Mouse (Mus musculus) natural killer cell, adult 2 months (primary cell): ENCODE data around the gene Slc35b2.

Experiments
- DNase-seq, 2 experiments: peaks; one replicate each; pipeline ENCODE4 v3.0.0; 2022; ENCODE audit warnings: low spot score in 2 of 2

The Slc35b2 gene

DNA sequence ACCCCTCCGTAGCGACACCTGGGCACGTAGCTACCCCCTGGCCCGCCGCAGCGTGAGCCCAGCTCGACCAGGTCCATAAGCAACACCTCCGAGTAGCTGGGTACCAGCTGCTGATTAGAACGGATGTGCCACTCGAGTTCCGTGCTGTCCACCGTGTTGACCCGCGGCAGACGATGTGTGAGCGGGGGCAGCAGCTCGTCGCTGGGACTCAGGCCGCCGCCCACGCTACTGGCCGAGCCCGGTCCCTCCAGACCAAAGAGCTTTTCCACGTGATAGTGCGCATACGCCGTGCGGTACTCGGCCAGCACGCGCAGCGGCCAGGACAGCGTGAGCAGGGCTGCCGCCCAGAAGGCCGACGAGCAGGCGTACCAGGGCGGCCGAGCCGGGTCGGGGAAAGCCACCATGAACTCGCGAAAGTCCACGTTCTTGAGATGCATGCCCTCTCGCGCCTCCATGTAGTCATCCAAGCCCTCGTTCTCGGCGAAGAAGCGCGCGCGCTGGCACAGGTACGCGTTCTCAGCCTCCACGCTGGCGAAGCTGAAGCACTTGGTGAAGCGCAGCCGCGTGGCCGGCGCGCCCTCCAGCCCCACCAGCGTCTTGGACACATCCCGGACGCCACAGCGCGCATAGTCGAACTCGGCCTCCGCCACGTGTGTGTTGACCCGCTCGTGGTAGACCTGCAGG lies 18.3 kb upstream of the Slc35b2 start:
- peak in 1 of 2 experiments; percentile 35 for DNase-seq

DNA sequence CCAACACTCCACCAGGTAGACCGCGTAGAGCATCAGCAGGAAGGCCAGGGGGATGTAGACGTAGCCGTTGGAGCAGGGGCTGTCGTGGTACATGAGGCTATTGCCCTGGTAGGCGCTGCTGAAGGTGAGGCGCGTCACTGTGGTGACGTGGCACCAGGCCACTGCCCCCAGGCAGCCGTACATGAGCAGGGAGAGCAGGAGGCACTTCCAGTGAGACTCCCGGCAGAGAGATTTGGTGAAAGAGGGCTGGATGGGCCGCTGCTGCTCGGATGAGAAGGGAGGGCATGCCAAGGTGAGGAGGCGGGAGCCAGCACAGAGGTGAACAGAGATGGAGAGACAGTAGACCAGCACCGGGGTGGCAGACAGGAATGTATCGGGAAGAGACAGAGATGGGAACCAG lies 16.7 kb upstream of the Slc35b2 start:
- DNase-seq: no peak

DNA sequence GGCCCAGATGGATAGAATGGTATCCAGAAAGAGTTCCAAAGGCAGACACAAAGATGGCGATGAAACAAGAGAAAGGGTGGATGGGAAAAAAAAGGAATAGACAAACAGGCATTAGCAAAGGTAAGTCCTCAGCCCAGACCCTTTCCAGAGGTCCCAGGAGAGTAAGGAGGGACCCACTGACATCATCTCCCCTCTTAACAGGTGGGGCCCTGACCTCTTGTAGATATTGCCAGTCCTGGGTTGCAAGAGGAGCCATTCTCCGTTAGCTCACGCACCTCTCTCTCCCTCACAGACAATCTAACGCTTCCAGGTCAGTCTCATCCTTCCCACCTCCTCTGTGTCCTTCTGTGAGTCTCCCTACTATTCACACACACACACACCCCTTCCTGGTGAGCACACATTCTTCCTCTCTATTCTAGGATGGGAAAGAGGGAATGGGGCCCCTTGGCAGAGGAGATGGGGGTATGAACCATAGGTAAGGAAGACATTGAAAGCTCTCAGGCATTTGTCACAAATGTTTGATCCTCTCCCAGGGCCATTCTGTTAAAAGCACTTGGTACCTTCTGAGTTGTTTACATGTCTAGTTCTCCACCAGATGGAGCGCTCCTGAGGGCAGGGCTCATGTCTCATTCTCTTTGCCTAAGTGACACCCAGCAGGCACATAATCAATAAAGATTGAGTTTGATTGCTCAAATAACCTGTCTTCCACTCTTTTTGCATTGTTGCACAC lies 16.0 kb upstream of the Slc35b2 start:
- no peak for DNase-seq

DNA sequence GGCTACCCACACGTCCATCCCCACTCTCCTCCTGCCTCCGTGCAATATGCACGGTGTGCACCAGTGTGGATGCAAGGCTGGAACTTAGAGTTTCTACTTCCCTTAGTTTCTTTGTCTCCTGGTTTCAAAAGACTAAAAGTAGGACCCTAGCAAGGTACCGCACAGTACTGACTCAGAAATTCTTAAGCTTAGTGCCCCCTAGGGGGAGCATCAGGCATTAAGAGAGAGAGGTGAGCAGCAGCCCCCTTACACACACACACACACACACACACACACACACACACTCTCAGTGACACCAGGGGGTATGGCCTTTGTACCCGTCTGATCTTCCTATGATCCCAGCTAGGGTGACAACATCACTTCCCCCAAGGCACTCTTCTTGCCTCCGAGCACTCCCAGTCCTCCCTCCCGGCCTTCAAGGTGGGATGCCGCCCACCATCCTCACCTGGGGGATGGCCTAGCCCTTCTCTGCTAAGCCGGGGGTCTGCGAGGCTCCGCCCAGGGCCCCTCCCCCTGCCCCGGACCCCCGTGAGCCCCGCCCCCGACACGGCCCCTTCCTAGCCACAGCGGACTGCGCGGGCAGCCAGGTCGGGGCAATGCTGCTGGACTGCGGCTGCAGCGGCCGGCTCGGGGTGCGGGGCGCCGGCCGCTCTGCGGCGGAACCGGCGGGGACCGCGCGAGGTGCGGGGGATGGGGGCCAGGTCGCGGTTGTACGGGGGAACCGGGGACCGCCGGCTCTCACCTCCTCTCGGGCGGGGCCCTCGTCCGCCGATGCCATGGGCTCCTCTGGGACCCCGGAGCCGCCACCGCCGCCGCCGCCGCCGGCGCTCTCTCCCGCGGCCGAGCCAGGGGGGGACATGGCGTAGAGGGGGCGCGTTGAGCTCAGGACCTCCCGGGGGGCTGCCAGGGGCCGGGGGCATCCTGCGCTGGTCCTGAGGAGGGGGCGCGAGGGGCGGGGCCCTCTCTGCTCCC lies 14.8 kb upstream of the Slc35b2 start:
- DNase-seq: no peak

DNA sequence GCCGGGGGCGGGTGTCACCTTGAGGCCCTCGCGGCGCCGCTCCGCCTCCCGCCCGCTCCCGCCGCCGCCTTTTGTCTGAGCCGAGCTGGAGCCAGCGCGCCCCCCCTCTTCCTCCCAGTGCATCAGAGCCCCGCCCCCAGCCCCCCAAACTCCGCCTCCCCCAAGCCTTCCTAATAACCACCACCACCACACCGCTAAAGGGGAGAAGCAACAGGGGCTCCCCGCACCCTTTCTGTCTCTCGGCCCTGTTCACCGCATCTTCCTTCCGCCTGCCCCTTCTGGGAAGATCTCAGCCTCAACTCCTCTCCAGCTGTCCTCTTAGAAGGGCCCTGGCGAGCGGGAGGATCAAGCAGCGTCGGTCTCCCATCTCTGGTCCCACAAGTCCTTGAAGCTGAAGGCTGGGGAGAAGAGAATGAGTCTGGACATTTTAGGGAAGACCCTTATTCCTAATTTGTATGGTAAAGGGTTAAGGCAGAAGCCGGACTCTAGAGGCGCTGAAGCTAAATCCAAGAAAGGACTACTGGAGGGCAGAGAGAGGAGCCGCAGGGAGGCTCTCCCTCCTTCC lies 14.0 kb upstream of the Slc35b2 start, which contains the start of gene Tmem151b:
Gene Tmem151b (minus strand): TSS at position 61 of the 565 bp plus-strand sequence.
- no peak for DNase-seq

DNA sequence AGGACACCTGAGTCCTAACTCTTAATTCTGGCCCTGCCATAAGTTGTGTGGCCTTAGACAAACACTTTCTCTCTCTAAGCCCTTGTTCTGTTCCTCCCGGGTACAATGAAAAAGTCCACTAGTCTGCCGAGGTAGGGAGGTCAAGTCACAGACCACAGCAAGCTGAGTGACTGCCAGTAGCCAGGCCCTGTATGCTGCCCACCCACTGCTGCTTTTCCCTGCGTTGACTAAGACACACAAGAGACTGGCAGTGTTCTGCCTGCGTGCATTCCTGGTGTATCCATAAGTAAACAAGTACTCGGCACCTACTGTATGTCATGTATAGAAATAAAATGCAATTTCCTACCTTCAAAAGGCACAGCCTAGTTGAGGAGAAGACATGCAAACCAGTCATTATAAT lies 13.4 kb upstream of the Slc35b2 start:
- no peak for DNase-seq

DNA sequence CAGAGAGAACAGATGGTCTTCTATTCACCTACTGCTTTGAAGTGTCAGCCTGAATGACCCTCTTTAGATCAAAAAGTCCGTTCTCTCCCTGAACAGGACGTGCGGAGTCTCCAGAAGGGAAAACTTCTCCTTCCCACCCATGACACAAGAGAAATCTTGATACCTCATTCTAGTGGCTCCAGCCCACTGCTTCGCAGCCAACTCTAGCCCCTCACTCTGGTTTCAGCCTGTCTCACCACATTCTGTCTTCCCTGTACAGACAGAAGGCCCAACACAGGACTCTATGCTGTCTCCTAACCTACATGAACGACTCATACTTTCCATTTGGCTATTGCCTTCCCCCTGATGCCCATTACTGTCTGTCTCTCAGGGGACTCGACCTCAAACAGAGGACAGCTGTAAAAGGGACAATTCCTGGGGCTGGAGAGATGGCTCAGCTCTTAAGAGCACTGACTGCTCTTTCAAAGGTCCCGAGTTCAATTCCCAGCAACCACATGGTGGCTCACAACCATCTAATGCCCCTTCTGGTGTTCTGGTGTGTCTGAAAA lies 12.4 kb upstream of the Slc35b2 start:
- no peak for DNase-seq

DNA sequence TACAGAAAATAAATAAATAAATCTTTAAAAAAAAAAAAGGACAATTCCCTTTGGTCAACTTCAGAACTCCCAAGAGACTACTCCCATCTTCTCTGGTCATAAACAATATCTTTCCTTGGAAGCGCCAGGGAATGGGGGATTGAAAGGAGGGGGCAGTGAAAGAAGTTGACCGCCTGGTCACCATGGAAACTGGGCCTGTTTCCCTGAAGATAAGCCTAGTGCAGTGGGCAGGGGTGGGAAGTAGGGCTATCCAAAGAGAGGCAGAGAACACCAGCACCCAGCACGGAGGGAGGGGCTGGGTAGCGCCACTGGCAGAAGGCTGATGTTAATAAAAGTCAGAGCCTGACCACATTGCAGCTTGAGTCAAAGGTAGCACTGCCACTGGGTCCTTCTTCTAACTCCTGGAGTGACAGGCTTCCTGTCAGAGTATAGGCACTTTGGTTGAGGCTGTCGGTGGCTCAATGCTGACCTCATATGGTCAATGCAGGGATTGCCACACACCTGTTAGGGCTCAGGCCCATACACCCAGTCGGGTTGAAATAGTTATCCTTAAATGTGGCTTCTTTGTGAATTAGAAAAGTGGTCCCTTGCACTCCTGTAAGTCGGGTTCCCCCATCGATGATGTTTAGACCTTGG lies 11.7 kb upstream of the Slc35b2 start:
- peak; percentile 76 to 83 for DNase-seq

DNA sequence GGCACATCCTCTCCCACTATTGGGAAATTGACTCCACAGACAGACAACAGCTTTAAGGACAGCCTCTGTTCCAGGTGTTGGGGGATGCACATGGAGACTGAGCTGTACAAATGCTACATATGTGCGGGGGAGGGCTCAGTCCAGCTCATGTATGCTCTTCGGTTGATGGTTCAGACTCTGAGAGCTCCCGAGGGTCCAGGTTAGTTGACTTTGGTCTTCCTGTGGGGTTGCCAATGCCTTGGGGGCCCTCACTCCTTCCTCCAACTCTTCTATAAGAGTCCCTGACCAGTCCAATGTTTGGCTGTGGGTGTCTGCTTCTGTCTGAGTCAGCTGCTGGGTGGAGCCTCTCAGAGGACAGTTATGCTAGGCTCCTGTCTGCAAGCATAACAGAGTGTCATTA lies 10.6 kb upstream of the Slc35b2 start:
- DNase-seq: no peak

DNA sequence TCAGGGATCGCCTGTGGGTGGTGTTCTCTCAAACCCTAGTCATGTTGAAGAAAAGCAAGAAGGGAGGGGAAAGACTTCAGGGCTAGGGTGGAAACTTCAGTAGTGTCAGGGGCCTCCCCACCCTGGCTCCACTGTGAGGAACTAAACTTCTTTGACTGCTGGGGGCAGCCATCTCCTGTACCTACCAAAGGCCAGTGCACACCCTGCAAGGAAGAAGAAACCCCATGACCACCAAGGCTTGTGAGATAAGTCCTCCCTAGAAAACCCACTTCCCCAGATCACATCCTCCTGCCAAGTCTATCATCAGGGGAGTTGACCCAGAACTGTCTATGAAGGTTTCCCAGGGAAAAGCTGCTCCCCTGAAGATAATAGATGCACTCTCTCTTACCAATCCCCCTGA lies 9.3 kb upstream of the Slc35b2 start:
- no peak for DNase-seq

DNA sequence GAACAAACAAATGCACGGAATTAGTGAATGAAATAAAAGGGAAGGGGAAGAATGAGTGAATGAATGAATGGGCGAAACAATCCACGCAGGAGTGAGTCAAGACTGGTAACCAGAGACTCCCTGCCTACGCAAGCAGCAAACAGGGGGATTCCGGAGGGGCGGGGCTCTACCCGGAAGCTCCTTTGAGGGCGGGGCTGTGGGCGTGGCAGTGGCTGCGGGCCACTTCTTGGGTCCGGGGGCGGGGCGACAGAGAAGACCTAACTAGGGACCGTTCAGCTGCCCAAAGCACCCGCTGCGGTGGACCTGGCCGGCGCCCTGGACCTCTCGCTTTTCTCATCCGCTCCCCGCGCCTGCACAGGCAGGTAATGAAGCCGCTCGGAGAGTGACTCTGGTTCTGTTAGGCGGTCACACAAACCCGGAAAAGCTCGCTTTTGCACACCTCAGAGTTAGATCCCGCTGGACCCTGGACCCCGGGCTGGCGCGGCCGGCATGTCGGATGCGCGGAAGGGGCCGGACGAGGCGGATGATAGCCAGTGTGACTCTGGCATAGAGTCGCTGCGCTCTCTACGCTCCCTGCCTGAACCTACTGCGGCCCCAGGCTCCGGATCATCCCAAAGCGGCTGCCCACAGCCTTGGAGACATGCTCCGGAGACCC lies 8.1 kb upstream of the Slc35b2 start, which contains the start of gene Nfkbie:
Gene Nfkbie (plus strand): TSS at position 252 of the 655 bp plus-strand sequence.
- peak; percentile 100 for DNase-seq

DNA sequence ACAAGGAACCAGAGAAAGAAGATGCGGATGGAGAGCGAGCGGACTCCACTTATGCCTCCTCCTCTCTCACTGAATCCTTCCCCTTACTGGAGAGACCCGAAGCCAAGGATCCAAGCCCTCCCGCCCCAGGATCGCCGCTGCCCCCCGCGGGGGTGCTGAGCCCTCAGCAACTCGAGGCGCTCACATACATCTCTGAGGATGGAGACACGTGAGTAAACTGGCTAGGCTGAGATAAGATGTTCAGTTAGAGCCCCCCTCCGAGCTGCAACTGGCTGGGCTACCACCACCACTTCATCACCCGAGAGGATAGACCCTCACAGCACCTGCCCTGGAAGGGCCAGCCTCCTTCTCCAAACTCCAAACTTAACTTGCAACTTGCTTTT lies 7.6 kb upstream of the Slc35b2 start:
- peak; percentile 23 to 37 for DNase-seq

DNA sequence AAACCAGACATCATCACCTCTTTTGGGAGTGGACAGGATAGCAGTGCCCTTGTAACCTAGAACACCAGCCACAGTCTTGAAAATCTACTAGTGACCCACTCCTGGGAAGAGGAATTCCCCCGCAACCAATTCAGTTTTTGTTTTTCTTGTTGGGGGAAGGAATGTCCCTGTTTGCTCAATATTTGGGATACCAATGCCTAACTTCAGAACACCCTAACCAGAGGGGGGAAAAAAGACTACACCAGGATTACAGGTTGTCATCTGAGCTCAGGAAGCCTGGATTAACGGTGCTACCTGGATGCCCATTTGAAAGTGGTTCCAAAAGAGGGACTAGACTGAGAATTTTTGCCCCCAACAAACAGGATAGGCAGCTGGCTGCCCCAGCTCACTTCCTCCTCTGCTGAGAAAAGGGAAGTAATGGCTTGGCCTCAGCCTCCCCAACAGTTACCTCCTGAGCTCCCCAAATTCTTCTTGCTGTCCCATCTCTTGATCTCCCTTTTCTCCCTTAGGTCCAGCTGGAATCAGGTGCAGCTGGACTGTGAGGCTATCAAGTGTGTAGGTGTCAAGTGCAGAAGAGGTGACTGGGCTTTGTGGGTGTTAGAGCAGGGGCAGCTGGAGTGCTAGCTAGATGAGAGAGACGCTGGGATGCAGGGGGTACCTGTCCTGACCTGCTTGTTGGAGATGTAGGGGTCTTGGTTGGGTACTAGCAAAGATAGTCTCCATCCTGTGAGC lies 7.0 kb upstream of the Slc35b2 start:
- peak; percentile 26 to 48 for DNase-seq

DNA sequence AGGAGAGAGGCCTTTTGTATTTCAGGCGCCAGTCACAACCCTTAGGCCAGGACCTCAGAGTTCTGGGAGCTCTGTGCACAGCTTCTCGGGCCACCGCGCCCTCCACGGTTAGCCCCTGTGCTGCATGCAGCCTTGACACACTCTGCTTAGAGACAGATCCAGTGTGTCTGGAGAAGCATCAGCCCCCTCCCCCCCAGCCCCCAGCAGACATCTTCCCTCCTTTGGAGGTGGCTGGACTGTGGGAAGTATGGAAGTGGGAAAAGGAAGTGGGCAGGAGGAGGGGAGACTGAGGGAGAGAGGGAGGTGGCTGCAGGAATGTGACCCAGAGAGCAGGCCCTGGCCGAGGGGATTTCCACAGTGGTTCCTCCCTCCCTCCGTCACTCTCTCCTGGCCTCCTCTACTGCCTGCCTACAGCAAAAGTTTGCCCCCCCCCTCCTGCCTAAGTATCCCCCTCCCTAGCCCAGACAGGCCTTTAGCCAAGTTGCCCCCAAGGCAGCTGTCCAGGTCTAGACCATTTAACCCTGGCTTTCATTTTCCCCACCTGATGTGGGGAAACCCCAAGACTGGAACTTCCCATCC lies 6.3 kb upstream of the Slc35b2 start:
- peak; percentile 52 to 61 for DNase-seq

DNA sequence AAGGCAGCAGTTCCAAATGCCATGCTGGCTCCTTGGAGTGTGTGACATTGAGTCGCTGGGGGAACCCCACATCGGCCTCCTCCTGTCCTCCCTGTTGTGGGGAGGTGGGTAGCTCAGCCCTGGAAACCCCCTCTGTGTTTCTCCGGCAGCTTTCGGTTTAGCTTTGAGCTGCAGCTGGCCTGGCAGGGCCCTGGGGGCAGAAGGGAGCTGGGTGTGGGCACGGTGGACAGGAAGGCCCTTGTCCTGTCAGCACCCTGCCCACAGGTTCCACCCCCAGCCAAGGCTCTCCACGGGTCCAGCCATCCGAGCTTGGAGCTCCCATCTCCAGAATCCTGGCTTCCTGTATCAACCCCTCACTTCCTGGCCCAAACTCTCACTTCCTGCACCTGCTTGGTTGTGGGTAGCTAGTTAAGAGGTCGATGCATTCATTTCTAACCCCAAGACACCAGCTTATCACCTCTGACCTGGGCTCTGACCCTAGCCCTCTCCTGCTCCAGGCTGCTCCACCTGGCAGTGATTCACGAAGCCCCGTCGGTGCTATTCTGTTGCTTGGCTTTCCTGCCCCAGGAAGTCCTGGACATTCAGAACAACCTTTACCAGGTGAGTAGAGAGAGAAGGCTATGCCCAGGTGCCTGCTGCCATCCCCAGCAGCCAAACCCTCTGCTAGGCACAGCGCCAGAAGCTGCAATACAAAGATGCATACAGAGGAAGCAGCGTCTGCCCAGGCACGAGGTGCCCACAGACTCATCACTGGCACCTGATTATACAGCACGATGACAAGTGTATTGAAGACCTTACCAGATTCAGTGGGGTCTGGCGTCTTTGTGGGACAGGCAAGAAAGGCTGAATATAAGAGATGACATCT lies 5.4 kb upstream of the Slc35b2 start:
- peak; percentile 83 to 91 for DNase-seq

DNA sequence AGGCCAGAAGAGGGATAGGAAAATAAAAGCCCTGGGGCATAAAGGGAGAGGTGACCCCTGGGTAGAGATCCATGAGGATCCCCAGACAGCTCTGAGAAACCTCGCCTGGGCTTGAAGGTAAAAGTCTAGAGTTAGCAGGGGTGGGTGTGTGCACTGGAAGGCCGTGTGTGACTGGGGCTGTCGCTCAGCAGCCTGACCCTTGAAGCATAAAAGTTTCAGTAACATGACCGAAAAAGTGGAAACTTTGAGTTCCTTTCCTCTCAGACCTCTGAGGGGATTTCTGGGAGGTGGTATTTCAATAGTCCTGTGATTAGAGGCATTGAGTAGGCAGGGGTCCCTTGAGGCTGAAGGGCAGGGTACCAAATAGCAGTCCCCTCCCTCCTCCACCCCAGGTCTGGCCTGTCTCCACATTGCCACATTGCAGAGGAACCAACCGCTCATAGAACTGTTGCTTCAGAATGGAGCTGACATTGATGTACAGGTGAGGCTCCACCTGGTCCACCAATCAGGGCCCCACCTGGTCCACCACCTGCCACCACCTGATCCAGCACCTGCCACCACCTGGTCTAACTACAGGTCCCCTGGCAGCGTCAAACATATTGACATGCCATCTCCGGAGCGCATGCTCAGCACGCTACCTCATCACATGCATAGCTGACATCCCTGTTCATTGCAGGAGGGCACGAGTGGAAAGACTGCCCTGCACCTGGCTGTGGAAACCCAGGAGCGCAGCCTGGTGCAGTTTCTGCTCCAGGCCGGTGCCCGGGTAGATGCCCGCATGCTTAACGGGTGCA lies 3.7 kb upstream of the Slc35b2 start:
- DNase-seq: no peak

DNA sequence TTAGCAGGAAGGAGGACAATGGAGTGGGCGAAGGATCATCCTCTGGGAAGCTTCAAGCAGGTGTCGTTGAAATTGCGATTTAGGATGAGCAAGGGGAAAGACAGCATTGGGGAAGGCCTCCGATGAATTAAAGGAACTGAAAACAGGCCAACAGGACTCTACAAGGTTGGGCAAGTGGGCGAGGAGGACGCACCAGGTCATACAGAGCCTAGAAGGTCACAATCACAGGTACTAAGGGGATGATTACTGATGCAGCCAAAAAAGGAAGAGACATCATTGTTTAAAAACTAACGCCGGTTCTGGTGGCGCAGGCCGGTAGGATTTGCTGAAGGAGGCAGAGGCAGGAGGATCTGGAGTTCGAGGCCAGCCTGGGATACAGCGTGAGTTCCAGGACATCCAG lies 458 bp upstream of the Slc35b2 start:
- no peak for DNase-seq
